Mouse (Mus musculus) fibroblast of lung, adult 2 months (primary cell): Measurements from ENCODE around the gene Gm45261.

Experiments
- DNase-seq: peaks from one replicate; pipeline ENCODE4 v3.0.0-alpha.2; 2011; ENCODE audit warnings: low read depth

The Gm45261 gene

DNA sequence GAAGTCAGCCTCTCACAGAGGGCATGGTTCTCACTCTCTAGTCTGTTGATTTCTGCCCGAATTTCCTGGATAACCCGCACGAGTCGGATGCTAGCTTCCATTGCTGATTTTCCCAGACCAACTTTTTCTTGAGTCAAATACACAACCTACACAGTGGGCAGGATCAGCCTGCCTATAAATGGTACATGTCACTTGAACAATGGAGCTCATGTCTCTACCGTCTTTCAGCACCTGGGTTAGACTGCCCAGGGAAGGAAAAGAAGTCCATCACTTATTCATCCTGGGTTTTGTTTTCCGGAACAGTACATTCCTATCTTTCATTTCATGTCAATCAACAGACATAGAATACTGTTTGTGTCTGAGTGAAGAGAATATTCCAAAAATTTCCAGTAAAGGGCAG, at the start of gene Gm45261:
Gene Gm45261 (minus strand): TSS at position 101 of the 400 bp plus-strand sequence.
- DNase-seq: no peak

GRCm38 (mm10) chr1:80504757-80505156, 43.5 kb upstream of the Gm45261 start:
- DNase-seq: no peak

- no peak for DNase-seq
Observed at GRCm38 (mm10) chr1:80504081-80504480, 42.8 kb upstream of the Gm45261 start.

- DNase-seq: no peak
Observed at GRCm38 (mm10) chr1:80502456-80503165, 41.4 kb upstream of the Gm45261 start.

GRCm38 (mm10) chr1:80499264-80499663, 38.0 kb upstream of the Gm45261 start:
- DNase-seq: no peak

DNA sequence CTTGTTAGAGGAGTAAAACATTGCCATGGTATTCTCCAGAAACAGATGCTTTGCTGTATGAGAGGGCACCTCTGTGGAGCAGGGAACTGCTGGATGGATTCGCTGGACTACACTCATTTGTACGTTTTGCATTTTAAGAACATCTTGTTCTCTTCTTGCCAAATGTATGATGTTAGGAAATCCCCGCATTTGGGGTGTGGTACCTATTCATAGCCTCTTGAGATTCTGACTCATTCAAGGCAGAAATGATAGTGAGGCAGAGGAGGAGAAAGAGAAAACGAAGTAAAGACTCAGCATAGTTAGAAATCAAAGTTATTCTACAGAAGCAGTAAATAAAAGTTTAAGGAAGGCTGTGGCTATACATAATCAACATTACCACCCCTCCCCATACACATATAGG, 35.1 kb upstream of the Gm45261 start:
- no peak for DNase-seq

DNA sequence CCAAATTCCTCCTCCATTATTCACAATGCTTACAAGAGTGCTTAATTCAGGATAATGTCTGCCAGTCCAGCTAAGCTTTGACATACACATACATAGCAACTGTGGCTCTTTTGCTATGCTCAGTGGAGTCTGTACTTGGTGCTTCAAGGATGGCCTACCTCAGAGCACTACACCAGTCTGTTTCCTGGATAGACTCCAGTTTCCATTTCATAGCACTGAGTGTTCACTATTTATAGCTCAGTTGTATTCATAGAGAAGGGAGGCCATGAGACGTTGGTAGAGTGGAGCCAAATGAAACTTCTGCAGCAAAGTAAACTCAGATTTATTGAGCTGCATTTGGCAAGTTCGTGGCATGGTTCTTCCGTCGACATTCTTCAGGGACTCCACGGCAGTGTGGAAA, 22.2 kb upstream of the Gm45261 start:
- peak; percentile 12 for DNase-seq

DNA sequence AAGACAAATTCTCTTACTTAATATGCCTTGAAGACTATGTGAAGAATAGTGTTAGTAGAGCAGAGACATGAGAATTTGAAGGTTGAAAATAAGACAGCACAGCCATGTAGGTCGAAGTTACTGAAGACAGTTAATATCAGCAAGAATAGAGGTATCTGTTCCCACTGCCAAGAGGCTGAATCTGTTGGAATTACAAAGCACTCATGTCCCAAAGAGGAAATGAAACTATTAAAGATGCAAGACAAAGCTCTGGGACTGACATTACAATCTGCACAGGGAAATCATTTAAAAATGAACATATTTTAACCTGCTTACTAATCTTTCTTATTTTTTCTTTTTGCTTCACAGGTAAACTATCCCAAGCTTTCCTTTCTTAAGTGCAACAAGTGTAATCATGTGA, 13.7 kb upstream of the Gm45261 start:
- DNase-seq: no peak

GRCm38 (mm10) chr1:80472395-80472794, 11.1 kb upstream of the Gm45261 start:
- no peak for DNase-seq

DNA sequence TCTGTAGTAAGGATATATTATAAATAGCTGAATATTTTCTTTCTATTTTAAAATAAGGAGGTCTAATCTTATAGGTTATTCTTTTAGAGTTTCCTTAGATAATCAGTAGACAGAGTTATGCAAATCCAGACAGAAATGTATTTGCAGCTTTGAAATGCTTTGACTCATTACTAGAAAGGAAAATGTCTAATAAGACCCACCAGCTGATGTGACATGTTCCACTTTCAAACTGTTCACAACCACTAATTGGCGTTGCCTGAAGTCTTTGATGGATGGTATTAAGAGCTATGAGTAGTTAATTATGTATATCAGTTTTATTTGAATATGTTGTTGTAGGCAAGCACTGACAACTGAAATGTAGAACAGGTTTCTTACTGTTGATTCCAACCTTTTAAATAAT, 1.3 kb downstream of the Gm45261 start:
- DNase-seq: no peak

GRCm38 (mm10) chr1:80459477-80459876, 1.8 kb downstream of the Gm45261 start:
- DNase-seq: no peak

DNA sequence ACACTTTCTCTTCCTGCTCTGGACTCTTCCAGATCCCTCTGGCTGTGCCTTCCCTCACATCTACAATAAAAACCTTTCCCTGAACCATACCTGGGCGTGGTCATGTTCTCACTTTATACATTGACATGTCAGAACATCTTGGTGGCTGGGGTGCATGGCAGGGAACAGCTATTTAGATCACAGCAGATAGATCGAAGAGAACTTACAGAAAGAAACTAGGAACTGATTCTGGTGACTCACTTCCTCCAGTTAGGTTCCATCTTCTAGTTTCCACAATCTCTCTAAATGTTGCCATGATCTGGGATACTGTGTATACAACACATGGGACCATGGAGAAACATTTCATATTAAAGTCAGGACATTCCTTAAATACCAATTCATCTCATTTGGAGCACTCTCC, 7.3 kb downstream of the Gm45261 start:
- DNase-seq: no peak

DNA sequence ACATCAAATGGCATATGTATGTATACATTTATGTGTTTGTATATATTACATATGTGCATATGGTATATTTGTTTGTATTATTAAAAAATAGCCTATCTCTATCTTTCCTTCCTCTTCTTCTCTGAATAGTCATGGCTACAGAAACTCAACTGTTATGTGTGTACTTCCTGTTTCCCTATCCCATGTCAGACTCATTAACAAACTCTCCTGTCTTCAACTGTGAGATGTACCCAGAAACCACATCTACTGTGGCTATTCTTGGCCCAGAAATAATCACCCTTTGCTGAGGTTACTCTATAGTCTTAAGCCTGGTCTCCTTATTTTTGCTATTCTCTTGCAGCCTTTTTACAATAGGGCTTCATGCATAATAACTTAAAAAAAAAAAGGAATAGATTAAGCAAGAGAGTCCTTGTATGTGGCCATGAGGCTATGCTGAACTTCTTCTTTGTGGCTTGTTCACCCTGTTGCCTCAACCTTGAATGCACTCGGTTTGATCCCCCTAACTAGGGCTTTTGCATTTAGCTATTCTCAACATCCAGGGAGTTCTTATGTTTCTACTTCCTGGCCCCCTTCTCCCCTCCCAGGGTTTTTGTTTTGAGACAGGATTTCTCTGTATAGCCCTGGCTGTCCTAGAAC, 9.2 kb downstream of the Gm45261 start:
- DNase-seq: no peak

DNA sequence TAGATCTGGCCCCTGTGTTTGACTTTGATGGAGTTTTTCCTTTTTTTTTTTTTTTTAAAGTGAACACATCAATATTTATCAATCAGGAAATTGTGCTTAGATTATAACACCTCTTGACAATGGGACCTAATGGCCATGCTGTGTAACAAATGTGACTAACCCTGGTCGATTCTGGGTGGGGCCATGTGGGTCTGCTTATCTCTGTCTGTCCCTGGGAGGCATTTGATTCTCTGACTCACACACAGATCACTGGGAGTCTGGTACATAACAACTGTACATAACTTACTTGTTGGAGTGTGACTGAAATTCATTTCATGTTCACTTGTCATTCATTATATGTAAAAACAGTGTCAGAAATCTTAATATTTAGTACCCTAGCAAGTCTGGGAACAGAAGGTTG, 13.7 kb downstream of the Gm45261 start:
- peak; percentile 6 for DNase-seq

GRCm38 (mm10) chr1:80440911-80441310, 20.3 kb downstream of the Gm45261 start:
- no peak for DNase-seq

DNA sequence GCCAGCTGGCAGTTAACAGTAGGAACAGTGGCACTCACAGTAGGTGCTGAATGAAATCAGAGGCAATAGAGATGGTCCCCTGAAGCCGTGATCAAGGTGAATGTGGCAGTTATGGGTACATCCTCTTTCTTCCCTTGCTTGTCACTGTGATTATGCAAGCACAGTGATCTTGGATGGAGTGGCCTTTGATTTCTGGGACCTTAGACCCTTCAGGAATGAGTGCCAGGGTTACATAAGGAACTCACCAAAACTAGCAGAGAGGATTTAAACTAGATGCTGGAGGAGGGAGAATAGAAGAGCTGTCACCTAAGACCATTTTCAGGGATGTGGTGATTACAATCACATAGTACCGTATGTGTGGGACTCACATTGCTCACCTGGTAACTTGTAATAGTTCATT, 22.7 kb downstream of the Gm45261 start:
- no peak for DNase-seq

DNA sequence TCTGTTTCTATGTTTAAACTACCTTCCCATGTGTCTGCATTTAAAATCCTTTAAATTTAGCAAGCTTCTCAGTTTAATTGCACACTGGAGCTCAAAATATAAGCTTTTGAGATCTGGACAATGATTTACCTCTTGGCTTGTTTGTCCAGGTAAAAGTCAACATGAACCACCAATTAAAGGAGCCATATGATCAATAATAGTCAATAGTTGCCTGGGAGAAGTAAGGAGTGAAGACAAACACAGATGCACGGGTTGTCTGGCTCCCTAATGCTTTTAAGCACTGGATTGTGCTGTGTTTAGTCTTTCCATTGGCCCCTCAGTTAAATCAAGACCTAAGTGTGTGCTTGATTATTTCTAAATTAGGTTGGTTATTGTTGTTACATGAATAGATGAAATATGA, 33.3 kb downstream of the Gm45261 start:
- no peak for DNase-seq

- no peak for DNase-seq
Observed at GRCm38 (mm10) chr1:80427425-80427824, 33.8 kb downstream of the Gm45261 start.

DNA sequence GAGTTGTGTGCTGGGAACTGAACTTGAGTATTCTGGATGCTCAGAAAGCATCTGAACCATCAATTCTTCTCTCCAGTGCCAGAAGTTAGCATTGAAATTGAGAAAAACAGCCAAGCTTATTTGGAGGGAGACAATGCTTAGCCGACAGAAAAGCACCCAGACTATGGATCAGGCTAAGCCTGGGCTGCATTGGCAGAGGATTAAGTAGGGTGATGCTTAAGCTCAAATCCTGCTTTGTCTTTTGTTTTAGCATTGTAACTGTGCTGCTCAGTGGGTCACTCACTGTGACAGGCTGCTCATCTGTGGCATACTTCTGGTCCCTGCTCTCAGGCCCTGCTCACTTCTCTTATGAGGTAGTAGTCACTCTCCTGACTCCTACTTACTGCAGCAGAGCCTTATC, 36.6 kb downstream of the Gm45261 start:
- DNase-seq: no peak

DNA sequence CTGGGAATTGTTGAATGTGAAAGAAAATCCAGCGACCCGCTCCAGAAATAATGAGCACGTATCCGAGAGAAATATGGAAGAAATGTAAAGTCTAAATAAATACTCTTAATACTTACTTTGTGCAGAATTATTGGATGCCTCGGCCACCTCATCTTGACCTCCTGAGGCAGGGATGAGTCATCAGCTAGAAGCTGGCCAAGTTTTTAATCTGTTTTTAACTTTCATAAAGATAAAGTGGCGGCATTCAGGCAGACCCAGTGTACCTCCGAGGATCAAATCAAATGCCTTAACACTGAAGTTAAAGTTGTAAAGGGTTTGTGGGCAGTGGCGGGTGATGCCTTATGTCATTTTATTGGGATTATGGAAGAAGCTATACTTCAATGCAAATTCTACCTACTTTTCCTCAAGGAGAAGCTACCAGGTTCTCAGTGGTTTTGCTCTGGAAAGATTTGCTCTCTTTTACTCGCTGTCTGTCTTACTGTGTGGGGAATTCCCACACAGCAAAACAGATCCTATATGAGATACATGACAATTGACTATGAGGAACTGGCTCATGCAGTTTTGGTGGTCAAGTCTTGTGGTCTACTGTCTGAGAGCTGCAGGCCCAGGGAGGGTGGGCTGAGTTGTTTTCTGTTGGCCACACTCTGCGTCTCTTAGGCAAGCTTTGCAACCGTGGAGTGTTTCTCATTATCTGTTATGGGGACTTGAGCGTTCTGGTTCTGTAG, 42.8 kb downstream of the Gm45261 start:
- DNase-seq: no peak

DNA sequence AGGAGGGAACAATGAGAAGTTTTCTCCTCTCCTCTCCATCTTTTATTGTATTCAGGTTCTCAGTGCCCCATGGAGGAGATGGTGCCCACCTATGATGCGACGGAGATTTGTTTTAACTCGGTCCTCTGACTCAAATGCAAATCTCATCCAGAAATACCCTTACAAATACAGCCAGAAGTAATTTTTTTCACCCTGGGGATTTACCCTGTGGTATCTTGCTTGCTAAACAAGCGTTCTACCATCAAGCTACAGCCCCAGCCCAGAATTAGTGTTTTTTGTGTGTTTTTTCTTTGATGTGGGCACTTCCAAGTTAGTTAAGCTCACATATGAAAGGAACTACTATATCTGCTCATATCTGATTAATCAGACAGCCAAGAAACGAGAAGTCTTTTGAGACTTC, 44.9 kb downstream of the Gm45261 start:
- DNase-seq: no peak

- no peak for DNase-seq
Observed at GRCm38 (mm10) chr1:80412521-80412920, 48.7 kb downstream of the Gm45261 start.

- no peak for DNase-seq
Observed at GRCm38 (mm10) chr1:80410229-80410973, 50.8 kb downstream of the Gm45261 start.
